Mouse (Mus musculus) hindlimb bud, embryonic 11.5 days (tissue): ENCODE measurements around the gene Srp54a.
A peak's percentile ranks its signal among the peaks of the same experiment; 100 is the strongest.
"Not testable (repeated sequence)": the region's sequence is repeated elsewhere in the genome, so short reads cannot be mapped to it uniquely, and the experiment has no call there.

ENCODE experiments used
- DNase-seq: peaks from one replicate; pipeline ENCODE4 v3.0.0-alpha.2; 2012; ENCODE audit warnings: low read depth, low spot score; ENCODE audit errors: extremely low spot score

The Srp54a gene

GRCm38 (mm10) chr12:55079726-55080600 is at the start of gene Srp54a, which contains the start of gene 2700097O09Rik:
TSS of gene Srp54a (plus strand) at chr12:55080262.
TSS of gene 2700097O09Rik (minus strand) at chr12:55080110.
- DNase-seq = peak; percentile 63

DNA sequence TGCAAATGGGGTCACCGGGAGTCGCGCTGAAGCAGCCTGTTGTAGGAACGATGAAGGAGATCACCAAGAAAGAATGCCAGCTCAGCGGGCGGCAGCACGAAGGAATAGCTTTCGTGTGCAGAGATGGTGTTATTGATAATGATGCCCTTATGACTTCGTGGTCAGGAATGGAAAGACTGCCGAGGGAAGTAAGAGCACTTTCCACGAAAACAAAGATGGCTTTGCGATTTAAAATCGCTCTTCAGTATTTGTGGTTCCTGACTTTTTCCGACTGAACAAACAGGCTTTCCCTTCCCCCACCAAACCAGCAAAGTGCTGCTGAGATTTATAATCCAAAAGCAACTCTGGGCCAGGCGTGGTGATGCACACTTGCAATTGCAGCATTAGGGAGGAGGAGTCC is 39.1 kb upstream of the Srp54a start:
- DNase-seq = no peak

DNA sequence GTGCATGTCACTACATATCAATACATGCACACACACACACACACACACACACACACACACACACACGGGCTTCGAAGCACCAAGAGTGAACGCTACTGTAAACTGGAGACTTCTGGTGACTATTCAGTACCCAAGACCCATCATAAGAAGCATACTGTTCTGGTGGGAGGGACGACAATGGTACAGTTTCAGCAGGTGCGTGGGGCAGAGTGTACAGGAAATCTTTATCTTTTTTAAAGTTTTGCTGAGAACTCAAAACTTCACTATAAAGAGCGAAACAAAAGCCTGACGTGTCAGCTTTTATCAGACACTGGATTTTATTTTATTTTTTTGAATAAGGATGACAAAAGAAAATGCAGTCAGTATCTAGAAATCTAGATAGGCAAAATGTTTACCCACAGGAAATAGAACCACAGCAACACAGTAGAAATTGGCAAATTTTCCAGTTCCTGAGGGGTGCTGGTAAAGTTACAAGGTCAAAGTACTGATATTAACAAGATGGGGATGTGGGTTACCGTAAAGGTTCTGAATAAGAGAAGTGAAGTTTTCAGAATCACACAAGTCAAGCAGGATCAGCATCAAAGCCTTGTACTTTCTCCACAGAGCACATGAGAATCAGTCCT is 30.2 kb upstream of the Srp54a start:
- no peak for DNase-seq

GRCm38 (mm10) chr12:55051210-55052173 is 28.6 kb upstream of the Srp54a start:
- no peak for DNase-seq

GRCm38 (mm10) chr12:55053267-55053666 is 26.8 kb upstream of the Srp54a start:
- no peak for DNase-seq

GRCm38 (mm10) chr12:55054551-55055241 is 25.4 kb upstream of the Srp54a start:
- no peak for DNase-seq

DNA sequence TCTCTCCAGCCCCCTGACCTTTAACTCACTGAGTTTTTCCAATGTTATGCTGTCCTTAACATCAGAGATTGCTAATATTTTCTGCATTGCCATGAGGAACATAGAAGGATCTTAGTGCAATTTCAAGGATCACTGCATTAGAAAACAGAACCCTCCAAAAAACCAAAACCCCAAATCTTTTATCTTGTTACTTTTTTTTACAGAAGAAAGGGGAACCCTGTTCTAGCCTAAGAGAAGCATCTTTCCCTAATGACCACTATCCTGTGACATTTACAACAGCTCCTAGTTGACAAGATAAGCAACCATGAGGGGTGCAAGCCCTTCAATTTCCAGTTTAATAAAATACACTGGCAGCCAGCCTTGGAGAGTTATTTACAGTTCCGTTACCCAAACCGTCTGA is 23.4 kb upstream of the Srp54a start:
- DNase-seq = no peak

GRCm38 (mm10) chr12:55058865-55059615 is 21.0 kb upstream of the Srp54a start:
- DNase-seq = no peak

GRCm38 (mm10) chr12:55059812-55060211 is 20.2 kb upstream of the Srp54a start:
- DNase-seq = no peak

DNA sequence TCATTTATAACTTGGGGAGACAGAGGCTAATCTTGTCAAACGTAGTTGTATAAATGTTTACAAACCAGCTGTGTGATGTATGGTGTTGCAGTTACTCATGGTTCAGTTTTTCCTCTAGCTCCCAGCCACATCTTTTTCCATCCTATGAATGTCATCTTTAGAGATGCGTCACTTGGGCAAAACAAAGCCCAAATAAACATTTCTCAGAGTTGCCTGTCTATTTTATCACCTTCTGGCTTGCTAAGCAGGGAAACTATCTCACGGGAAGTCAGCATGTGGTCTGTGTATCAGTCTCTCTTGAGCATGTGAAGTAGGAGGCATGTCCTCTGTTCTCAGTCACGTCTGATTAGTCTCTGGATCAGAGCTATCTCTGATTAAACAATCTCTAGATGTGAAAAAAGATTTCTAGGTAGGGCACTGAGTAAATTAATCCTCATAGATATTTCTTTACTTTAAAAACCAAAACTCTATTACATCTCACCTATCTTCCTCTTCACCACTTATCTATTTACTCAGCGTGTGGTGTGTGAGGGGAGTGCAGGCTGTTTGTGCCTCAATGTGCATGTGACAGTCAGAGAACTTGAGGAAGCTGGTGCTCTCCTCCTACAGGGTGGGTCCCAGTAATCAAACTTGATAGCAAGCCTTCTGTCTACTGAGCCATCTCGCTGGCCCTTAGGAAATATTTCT is 19.7 kb upstream of the Srp54a start:
- DNase-seq = no peak

DNA sequence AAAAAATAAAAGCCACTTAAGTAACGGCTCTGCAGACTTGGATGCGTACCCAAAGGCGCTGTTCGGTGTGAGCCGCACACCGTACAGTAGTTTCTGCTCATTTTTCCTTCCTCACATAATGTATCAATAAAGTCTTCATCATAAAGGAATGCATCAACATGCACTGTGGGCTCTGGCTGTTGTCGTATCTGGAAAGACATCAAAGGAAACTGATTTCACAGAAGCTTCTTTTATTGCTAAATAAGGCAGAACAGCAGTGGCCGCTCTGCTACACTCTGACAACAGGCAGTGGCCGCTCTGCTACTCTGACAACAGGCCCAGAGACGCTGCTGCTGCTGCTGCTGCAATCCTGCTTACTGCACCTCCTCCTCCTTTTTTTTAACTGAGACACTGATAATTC is 19.1 kb upstream of the Srp54a start:
- no peak for DNase-seq

- no peak for DNase-seq
These were observed 17.9 kb upstream of the Srp54a start for GRCm38 (mm10) chr12:55062141-55062540.

GRCm38 (mm10) chr12:55072495-55072894 is 7.6 kb upstream of the Srp54a start:
- no peak for DNase-seq

- DNase-seq = no peak
These were observed 6.4 kb upstream of the Srp54a start for GRCm38 (mm10) chr12:55073686-55074085.

DNA sequence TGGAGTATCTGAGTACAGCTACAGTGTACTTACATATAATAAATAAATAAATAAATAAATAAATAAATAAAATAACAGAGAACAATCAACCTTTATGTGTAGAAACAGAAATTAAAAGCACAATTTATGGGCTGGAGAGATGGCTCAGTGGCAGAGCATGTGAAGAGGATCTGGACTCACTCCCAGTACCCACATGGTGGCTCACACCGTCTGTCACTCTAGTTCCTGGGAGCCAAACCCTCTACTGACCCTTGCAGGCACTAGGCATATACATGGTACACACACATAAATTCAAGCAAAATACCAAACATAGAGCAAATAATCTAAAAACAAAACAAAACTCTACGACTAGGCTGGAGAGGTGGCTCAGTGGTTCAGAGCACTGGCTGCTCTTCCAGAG is 4.8 kb upstream of the Srp54a start:
- DNase-seq = no peak

DNA sequence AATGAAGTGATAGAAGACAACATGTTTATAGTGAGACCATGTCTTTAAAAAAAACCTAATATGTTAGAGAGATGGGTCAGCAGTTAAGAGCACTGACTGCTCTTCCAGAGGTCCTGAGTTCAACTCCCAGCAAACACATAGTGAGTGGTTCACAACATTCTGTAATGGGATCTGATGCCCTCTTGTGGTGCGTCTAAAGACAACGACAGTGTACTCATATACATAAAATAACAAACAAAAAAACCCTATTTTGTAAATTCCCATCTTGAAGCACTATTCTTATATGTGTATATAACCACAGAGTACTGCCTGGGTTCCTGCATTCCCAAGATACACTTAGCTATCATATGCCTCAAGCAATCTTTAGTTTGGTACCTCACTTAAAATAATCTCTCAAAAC is 1.4 kb upstream of the Srp54a start:
- DNase-seq = not testable (repeated sequence)

GRCm38 (mm10) chr12:55080601-55080942 is 510 bp downstream of the Srp54a start:
- DNase-seq = not testable (repeated sequence)

GRCm38 (mm10) chr12:55092127-55092526 is 12.1 kb downstream of the Srp54a start:
- not testable (repeated sequence) for DNase-seq

GRCm38 (mm10) chr12:55112616-55113015 is 32.6 kb downstream of the Srp54a start:
- not testable (repeated sequence) for DNase-seq
